Mouse (Mus musculus): ENCODE data around the gene Ms4a4c. TPM values are rescaled to one million over a fixed set of nuclear protein-coding genes. Genes with fewer than 3 reads are reported as not detected.

Gene Ms4a4c
- 0.12 TPM in 1 of 2 replicates, not detected in the other for polyA plus RNA-seq (2012; rRNA removed)

DNA sequence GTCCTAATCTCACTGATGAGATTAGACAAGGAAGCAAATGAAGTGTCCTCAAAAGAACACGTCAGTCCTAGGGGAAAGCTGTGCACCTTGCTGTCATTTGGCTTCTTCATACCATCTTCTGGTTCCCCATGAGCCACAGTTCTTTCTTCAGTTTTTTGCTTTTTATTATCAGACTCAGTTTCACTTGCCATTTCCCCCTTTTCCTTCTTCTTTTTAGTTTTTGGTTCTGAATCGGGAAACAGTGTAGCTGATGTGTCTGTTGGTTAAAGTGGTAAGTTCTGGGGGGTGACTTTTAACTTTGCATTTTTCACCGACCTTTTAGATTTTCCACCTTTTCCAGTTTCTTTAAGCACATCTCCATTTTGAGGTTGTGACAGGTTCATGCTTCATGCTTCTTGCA, at the start of gene Ms4a4c:
TSS of gene Ms4a4c (plus strand) at position 244 of the 400 bp plus-strand sequence.

DNA sequence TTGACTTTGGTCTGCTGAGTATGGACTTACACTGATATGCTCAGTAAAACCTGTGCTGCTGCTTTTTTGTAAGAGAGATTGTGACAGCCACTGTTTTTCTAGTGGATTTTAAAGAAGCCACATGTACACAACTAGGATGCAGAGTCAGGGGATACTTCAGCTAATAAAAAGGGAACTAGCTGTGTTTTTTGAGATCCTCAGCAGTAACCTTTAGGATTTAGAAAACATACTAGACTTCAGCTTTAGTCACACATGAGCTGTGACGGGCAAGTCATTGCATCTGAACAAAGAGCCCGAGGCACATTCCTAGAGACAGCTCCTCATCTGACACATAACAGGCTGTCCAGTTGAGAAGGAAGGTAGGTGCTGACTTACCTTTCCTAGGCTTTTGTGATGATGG, 29.3 kb upstream of the Ms4a4c start, which contains the start of gene Ms4a4a:
TSS of gene Ms4a4a (plus strand) at position 251 of the 400 bp plus-strand sequence.

DNA sequence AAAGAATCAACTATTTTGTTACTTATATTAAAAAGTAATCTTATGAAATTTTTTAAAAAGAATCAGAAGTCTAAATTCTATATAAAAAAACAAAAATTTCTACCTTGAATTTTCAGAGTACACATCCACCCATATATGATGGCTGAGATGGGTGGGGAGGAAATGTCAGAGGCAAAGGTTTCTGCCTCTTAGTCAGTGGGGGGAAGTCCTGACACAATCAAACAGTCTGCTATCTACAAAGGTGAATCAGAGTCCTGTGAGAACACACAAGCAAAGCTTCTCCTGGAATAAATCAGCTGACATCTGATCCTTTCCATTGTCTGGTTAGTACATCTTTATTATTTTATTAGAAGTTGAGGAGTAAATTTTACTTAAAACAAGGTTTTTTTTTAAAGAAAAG, 38.8 kb downstream of the Ms4a4c start, which contains the start of gene Ms4a4b:
TSS of gene Ms4a4b (plus strand) at position 216 of the 400 bp plus-strand sequence.

DNA sequence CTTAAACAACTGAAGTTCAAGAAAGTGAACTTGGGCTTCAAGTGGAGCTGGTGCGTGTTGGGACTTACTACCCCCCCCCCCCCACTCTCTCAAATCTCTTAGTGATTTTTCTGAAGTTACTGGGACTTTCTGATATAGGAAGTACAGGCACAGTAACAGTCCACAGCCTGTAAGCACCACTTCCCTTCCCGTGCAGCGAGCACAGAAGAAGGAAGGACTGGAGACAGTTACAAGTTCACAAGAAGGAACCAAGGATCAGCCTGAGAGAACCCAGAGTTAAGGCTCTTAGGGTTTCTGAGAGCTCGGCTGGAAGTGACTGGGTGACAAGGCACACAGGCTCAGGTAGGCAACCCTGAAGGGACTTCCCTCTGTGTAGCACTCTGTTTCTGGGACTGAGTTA, 64.6 kb downstream of the Ms4a4c start, which contains the start of gene Ms4a6c:
TSS of gene Ms4a6c (plus strand) at position 152 of the 400 bp plus-strand sequence.

Other genes starting within 250 kb of the Ms4a4c start
- not detected in 2 replicates for gene 1700025F22Rik, start 239.4 kb upstream of the Ms4a4c start, polyA plus RNA-seq (2012; rRNA removed)
- gene Ms4a13, start 208.0 kb upstream of the Ms4a4c start, polyA plus RNA-seq (2012; rRNA removed), result not detected in 2 replicates
- 0.12 TPM in 1 of 2 replicates, not detected in the other for gene Ms4a12, start 172.3 kb upstream of the Ms4a4c start, polyA plus RNA-seq (2012; rRNA removed)
- gene Ms4a1, start 138.5 kb upstream of the Ms4a4c start, polyA plus RNA-seq (2012; rRNA removed), result not detected in 2 replicates
- not detected in 2 replicates for gene Ms4a5, start 120.9 kb upstream of the Ms4a4c start, polyA plus RNA-seq (2012; rRNA removed)
- gene Ms4a14, start 90.3 kb upstream of the Ms4a4c start, polyA plus RNA-seq (2012; rRNA removed), result 0.01 and 0.10 TPM in 2 replicates
- 0.42 TPM in 2 replicates for gene Ms4a7, start 68.6 kb upstream of the Ms4a4c start, polyA plus RNA-seq (2012; rRNA removed)
- 0.15 TPM in 1 of 2 replicates, not detected in the other for gene Ms4a4a, start 29.2 kb upstream of the Ms4a4c start, polyA plus RNA-seq (2012; rRNA removed)
- 0.02 and 0.06 TPM in 2 replicates for gene Ms4a4b, start 38.8 kb downstream of the Ms4a4c start, polyA plus RNA-seq (2012; rRNA removed)
- gene Ms4a6c, start 64.6 kb downstream of the Ms4a4c start, polyA plus RNA-seq (2012; rRNA removed), result 0.50 and 0.77 TPM in 2 replicates
- gene Gm8369, start 81.2 kb downstream of the Ms4a4c start, polyA plus RNA-seq (2012; rRNA removed), result 0.10 TPM in 1 of 2 replicates, not detected in the other
- gene Ms4a6b, start 111.7 kb downstream of the Ms4a4c start, polyA plus RNA-seq (2012; rRNA removed), result 0.23 and 0.65 TPM in 2 replicates
- 7.7 and 10.7 TPM in 2 replicates for gene Ms4a4d, start 132.0 kb downstream of the Ms4a4c start, polyA plus RNA-seq (2012; rRNA removed)
- 0.17 and 0.59 TPM in 2 replicates for gene Ms4a6d, start 200.1 kb downstream of the Ms4a4c start, polyA plus RNA-seq (2012; rRNA removed)
- gene Ms4a2, start 218.9 kb downstream of the Ms4a4c start, polyA plus RNA-seq (2012; rRNA removed), result 0.06 TPM in 1 of 2 replicates, not detected in the other
- not detected in 2 replicates for gene Ms4a3, start 236.1 kb downstream of the Ms4a4c start, polyA plus RNA-seq (2012; rRNA removed)